Mouse (Mus musculus) cerebellum, adult 2 months (tissue): ENCODE measurements around the gene Rab20.

Experiments
- CTCF ChIP-seq: fragments of 200-500 bp; IDR thresholded peaks from 2 replicates; pipeline ENCODE4 v1.5.1; 2011; ENCODE audit warnings: low read depth, mild to moderate bottlenecking, control low read depth, low read length, moderate library complexity, borderline replicate concordance; ENCODE audit not compliant: insufficient read depth
- POLR2A ChIP-seq: fragments of 200-500 bp; IDR thresholded peaks from 2 replicates; pipeline ENCODE4 v1.6.1; 2011; ENCODE audit warnings: low read length, control low read depth, borderline replicate concordance; ENCODE audit not compliant: insufficient read depth

GRCm38 (mm10) chr8:11447910-11448570, 30.5 kb downstream of the Rab20 start:
- no peak for TF ChIP-seq CTCF
- TF ChIP-seq POLR2A = no peak
